Mouse (Mus musculus) megakaryocyte, embryonic 14.5 days (primary cell): Measurements from ENCODE around the gene Prnd. TPM values are rescaled to one million over a fixed set of nuclear protein-coding genes. Genes with fewer than 3 reads are reported as not detected.

Experiments
- H3K27me3 ChIP-seq: replicated peaks from 2 replicates; pipeline ENCODE3; 2012; ENCODE audit warnings: inconsistent platforms
- H3K36me3 ChIP-seq: replicated peaks from 2 replicates; pipeline ENCODE3; 2012; ENCODE audit warnings: low read length, inconsistent platforms, mixed read lengths
- H3K4me1 ChIP-seq: 2 replicates; pipeline ENCODE4 v1.6.1; 2012; ENCODE audit warnings: inconsistent platforms
- H3K4me3 ChIP-seq: replicated peaks from 2 replicates; pipeline ENCODE3; 2012; ENCODE audit warnings: moderate library complexity, mild to moderate bottlenecking, inconsistent platforms
- H3K9me3 ChIP-seq: 2 replicates; pipeline ENCODE4 v1.6.1; 2012; ENCODE audit warnings: inconsistent platforms
- FLI1 ChIP-seq: IDR thresholded peaks from 2 replicates; pipeline ENCODE4 v1.6.1; 2012; ENCODE audit warnings: low read length, inconsistent platforms, mixed read lengths
- GATA1 ChIP-seq: IDR thresholded peaks from 3 replicates; pipeline ENCODE4 v1.6.1; 2012; ENCODE audit warnings: mixed read lengths, low read length, inconsistent platforms, borderline replicate concordance
- polyA plus RNA-seq: library from polyadenylated mRNA; stranded (reverse); fragments of >175 nt; gene quantifications from 2 replicates; pipeline ENCODE4 v1.2.3, GENCODE M21; 2012; ENCODE audit warnings: low replicate concordance; ENCODE audit not compliant: insufficient read depth

Gene Prnd
- polyA plus RNA-seq, 1 experiment = not detected

- Histone ChIP-seq H3K4me3 (no peak overlapping the region), H3K9me3 (no peaks in the 10 kb centered on the region), H3K4me1 (peaks cover 19% of the 10 kb centered on the region), H3K36me3 (peaks cover 11% of the 10 kb centered on the region), H3K27me3 (peaks cover 13% of the 10 kb centered on the region)
- TF ChIP-seq FLI1 = no peak
- no peak for TF ChIP-seq GATA1
These were observed 11.1 kb upstream of the Prnd start for GRCm38 (mm10) chr2:131939404-131940111.

GRCm38 (mm10) chr2:131940506-131940905 lies 10.2 kb upstream of the Prnd start:
- TF ChIP-seq FLI1 = no peak
- no peak for TF ChIP-seq GATA1
- Histone ChIP-seq H3K9me3 (no peaks in the 10 kb centered on the region), H3K4me1 (peaks cover 20% of the 10 kb centered on the region), H3K4me3 (no peak overlapping the region), H3K36me3 (peaks cover 11% of the 10 kb centered on the region), H3K27me3 (peaks cover 18% of the 10 kb centered on the region)

- Histone ChIP-seq H3K4me1 (peaks cover 21% of the 10 kb centered on the region), H3K4me3 (no peak overlapping the region), H3K27me3 (peaks cover 27% of the 10 kb centered on the region), H3K36me3 (peaks cover 8% of the 10 kb centered on the region), H3K9me3 (no peaks in the 10 kb centered on the region)
- no peak for TF ChIP-seq GATA1
- no peak for TF ChIP-seq FLI1
These were observed 9.2 kb upstream of the Prnd start for GRCm38 (mm10) chr2:131941501-131941900.

GRCm38 (mm10) chr2:131944370-131944769 lies 6.3 kb upstream of the Prnd start:
- Histone ChIP-seq H3K36me3 (no peaks in the 10 kb centered on the region), H3K27me3 (peaks cover 49% of the 10 kb centered on the region), H3K4me3 (no peak overlapping the region), H3K9me3 (no peaks in the 10 kb centered on the region), H3K4me1 (peaks cover 21% of the 10 kb centered on the region)
- TF ChIP-seq FLI1 (no peak), GATA1 (no peak)

GRCm38 (mm10) chr2:131945225-131945624 lies 5.4 kb upstream of the Prnd start:
- H3K36me3 ChIP-seq = no peaks in the 10 kb centered on the region
- H3K4me3 ChIP-seq = no peak overlapping the region
- H3K9me3 ChIP-seq = no peaks in the 10 kb centered on the region
- peaks cover 49% of the 10 kb centered on the region for H3K27me3 ChIP-seq
- TF ChIP-seq FLI1 (no peak), GATA1 (no peak)
- H3K4me1 ChIP-seq = peaks cover 21% of the 10 kb centered on the region

- peaks cover 54% of the 10 kb centered on the region for H3K27me3 ChIP-seq
- H3K4me3 ChIP-seq = no peak overlapping the region
- peaks cover 27% of the 10 kb centered on the region for H3K4me1 ChIP-seq
- no peak for TF ChIP-seq FLI1
- TF ChIP-seq GATA1 = no peak
- H3K36me3 ChIP-seq = no peaks in the 10 kb centered on the region
- no peaks in the 10 kb centered on the region for H3K9me3 ChIP-seq
These were observed 4.9 kb upstream of the Prnd start for GRCm38 (mm10) chr2:131945765-131946164.

GRCm38 (mm10) chr2:131946351-131946750 lies 4.3 kb upstream of the Prnd start:
- no peak for TF ChIP-seq FLI1
- no peak for TF ChIP-seq GATA1
- Histone ChIP-seq H3K9me3 (no peaks in the 10 kb centered on the region), H3K4me3 (no peak overlapping the region), H3K27me3 (peaks cover 54% of the 10 kb centered on the region), H3K4me1 (peaks cover 28% of the 10 kb centered on the region), H3K36me3 (no peaks in the 10 kb centered on the region)

- no peaks in the 10 kb centered on the region for H3K9me3 ChIP-seq
- H3K27me3 ChIP-seq = peaks cover 65% of the 10 kb centered on the region
- TF ChIP-seq GATA1 = no peak
- TF ChIP-seq FLI1 = no peak
- H3K4me3 ChIP-seq = no peak overlapping the region
- no peaks in the 10 kb centered on the region for H3K36me3 ChIP-seq
- peaks cover 32% of the 10 kb centered on the region for H3K4me1 ChIP-seq
These were observed 2.5 kb upstream of the Prnd start for GRCm38 (mm10) chr2:131948156-131948555.

- Histone ChIP-seq H3K36me3 (no peaks in the 10 kb centered on the region), H3K4me1 (peaks cover 37% of the 10 kb centered on the region), H3K27me3 (peaks cover 73% of the 10 kb centered on the region), H3K4me3 (no peak overlapping the region), H3K9me3 (no peaks in the 10 kb centered on the region)
- TF ChIP-seq GATA1 (no peak), FLI1 (no peak)
These were observed 1.6 kb upstream of the Prnd start for GRCm38 (mm10) chr2:131948916-131949639.
